Mouse (Mus musculus): ENCODE results near the gene Rcor1.

DNA sequence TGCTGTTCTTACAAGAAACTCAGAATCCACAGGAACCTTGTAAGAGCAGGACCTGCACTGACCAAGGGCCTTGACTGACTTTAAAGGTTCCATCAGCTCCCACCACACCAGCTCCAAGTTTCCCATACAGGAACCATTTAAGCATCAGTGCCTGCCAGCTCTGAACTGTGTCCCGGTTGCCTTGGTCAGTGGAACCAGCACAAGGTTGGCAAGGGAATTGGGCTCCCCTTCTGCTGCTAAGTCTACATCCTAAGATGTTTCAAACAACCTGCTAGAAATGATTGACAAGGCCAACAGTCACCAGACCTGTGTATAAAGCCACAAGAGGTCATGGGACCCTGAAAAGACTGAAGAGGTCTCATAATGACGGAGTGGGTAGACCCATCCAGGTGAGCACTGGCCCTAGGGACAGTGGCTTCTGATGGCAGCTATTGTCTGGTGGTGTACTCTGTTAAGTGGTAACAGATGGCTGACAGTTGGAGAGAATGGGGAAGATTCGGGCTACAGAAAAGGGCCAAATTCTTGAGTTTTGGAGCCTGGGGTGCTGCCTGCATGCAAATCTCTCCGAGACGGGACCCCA is 80.4 kb downstream of the Rcor1 start:
- TF ChIP-seq CTCF (conservative IDR thresholded peaks at IDR 0.05; ENCODE audit: low read length) (no peak), NANOG (IDR thresholded peaks at IDR 0.05; ENCODE audit: borderline replicate concordance, low read length) (no peak)
